Mouse (Mus musculus): ENCODE measurements around the gene Tmem242. TPM values are rescaled to one million over a fixed set of nuclear protein-coding genes. Genes with fewer than 3 reads are reported as not detected.

Tmem242 gene
- polyA plus RNA-seq, 1 experiment from 2014 or later, result 142 TPM

DNA sequence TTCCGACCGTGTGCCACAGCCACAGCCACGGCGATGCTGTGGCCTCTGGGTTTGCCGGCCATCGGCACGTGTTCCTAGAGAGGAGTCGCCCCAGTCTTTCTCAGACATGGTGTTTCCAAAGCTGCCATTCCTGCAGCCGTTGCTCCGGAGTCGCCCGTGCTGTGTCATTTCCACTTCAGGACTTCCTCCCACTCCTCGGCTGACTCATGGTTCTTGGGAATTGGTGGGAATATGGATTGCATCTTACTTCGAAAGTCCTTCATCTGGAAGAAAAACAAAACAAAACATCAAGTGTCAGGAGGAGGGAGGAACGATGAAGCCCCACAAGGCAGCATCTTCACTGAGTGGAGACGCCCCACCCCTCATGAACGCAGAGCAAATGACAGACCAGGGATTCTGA, 28.9 kb downstream of the Tmem242 start:
- ATAC-seq (ENCODE audit: low FRiP score, low TSS enrichment), result no peak
- 89% methylated on average over 17 of the region's 17 CpGs for WGBS
- no peaks in the 10 kb centered on the region for H3K4me1 ChIP-seq (ENCODE audit: control insufficient read depth, insufficient read depth, low read length)
- no peak overlapping the region for H3K9ac ChIP-seq (ENCODE audit: low read depth, low read length)
- no peak overlapping the region for H3K27ac ChIP-seq (ENCODE audit: low read depth, low read length)
- no peaks in the 10 kb centered on the region for H3K27me3 ChIP-seq (ENCODE audit: control insufficient read depth, insufficient read depth, low read length)
- H3K9me3 ChIP-seq (ENCODE audit: control insufficient read depth, low read length), result no peaks in the 10 kb centered on the region
- H3K36me3 ChIP-seq (ENCODE audit: control insufficient read depth, insufficient read depth, low read length), result peaks cover 12% of the 10 kb centered on the region; the same call in 1 of the 2 replicates
- H3K4me3 ChIP-seq (ENCODE audit: low read length), result no peak overlapping the region
- no peak overlapping the region for H3K4me2 ChIP-seq (replicated peaks; ENCODE audit: low read depth, low read length)

DNA sequence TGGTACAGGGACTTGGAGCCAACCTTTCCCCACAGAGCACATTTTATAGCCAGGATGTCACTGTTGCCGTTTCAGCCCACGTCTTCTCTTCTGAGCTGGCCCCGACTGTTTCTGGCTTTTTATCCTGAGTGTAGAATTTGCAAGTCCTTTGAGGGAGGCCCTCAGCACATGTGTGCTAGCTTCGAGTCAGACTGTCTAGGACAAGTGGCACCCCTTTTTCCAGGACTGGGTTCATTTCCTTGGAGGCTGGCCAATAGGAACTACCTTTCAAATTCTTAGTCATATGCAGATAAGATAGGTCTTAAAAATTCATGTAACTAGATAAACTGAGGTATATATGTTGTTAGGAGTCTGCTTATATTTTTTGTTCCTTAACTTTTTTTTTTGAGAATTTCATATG, 29.7 kb downstream of the Tmem242 start:
- H3K4me2 ChIP-seq (replicated peaks; ENCODE audit: low read depth, low read length), result no peak overlapping the region
- no peaks in the 10 kb centered on the region for H3K9me3 ChIP-seq (ENCODE audit: control insufficient read depth, low read length)
- no peak overlapping the region for H3K27ac ChIP-seq (ENCODE audit: low read depth, low read length)
- H3K9ac ChIP-seq (ENCODE audit: low read depth, low read length), result no peak overlapping the region
- 80% methylated on average over 4 of the region's 4 CpGs for WGBS
- peaks cover 3% of the 10 kb centered on the region for H3K4me1 ChIP-seq (ENCODE audit: control insufficient read depth, insufficient read depth, low read length)
- H3K4me3 ChIP-seq (ENCODE audit: low read length), result no peak overlapping the region
- no peaks in the 10 kb centered on the region for H3K27me3 ChIP-seq (ENCODE audit: control insufficient read depth, insufficient read depth, low read length)
- H3K36me3 ChIP-seq (ENCODE audit: control insufficient read depth, insufficient read depth, low read length), result peaks cover 12% of the 10 kb centered on the region; the same call in 1 of the 2 replicates
- ATAC-seq (ENCODE audit: low FRiP score, low TSS enrichment), result no peak

DNA sequence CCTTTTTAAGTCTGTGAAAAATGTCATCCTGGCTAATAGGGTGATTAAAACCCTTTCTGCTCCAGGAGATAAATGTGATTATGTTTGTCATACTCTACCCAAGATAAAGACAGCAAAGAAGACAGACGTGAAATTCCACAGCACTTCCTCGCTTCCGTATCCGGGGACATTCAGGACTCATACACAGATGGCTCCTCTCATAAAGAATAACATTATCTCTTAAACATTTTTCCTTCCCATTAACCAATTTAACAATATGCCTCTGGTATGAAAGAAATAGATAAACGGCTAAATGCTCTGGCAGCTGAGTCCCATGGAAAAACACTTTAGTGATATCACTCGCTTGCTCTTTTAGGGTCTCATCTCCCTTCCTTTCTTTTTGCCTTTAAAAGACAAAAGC, 33.0 kb downstream of the Tmem242 start:
- Histone ChIP-seq H3K27ac (ENCODE audit: low read depth, low read length) (no peak overlapping the region), H3K4me1 (ENCODE audit: control insufficient read depth, insufficient read depth, low read length) (peaks cover 7% of the 10 kb centered on the region), H3K9me3 (ENCODE audit: control insufficient read depth, low read length) (no peaks in the 10 kb centered on the region), H3K4me2 (replicated peaks; ENCODE audit: low read depth, low read length) (no peak overlapping the region), H3K9ac (ENCODE audit: low read depth, low read length) (no peak overlapping the region), H3K27me3 (ENCODE audit: control insufficient read depth, insufficient read depth, low read length) (peaks cover 4% of the 10 kb centered on the region; the same call in 1 of the 2 replicates), H3K4me3 (ENCODE audit: low read length) (no peak overlapping the region), H3K36me3 (ENCODE audit: control insufficient read depth, insufficient read depth, low read length) (peaks cover 12% of the 10 kb centered on the region; the same call in 1 of the 2 replicates)
- 78% methylated on average over 6 of the region's 6 CpGs for WGBS
- ATAC-seq (ENCODE audit: low FRiP score, low TSS enrichment), result no peak

DNA sequence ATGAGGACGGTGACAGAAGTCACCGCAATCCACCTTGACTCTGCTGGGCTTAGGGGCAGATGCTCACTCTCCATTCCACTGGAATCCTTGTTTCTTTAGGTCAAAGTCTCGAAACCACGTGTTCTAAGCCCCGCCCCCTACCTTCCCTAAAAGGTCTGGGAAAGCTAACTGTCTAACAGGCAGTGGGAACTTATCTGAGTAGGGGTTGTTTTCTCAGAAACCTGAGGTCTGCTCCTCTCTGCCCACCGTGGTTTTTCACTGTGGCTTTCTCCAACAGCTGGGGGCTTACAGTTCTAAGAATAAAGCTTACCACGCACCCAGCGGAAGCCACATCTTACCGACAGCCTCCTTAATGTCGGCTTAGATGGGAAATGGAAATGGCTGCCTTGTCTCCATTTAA, 33.5 kb downstream of the Tmem242 start:
- WGBS, result 33% methylated on average over 10 of the region's 10 CpGs
- H3K4me1 ChIP-seq (ENCODE audit: control insufficient read depth, insufficient read depth, low read length), result peaks cover 7% of the 10 kb centered on the region
- no peak overlapping the region for H3K27ac ChIP-seq (ENCODE audit: low read depth, low read length)
- H3K27me3 ChIP-seq (ENCODE audit: control insufficient read depth, insufficient read depth, low read length), result peaks cover 4% of the 10 kb centered on the region; the same call in 1 of the 2 replicates
- no peaks in the 10 kb centered on the region for H3K9me3 ChIP-seq (ENCODE audit: control insufficient read depth, low read length)
- H3K36me3 ChIP-seq (ENCODE audit: control insufficient read depth, insufficient read depth, low read length), result peaks cover 12% of the 10 kb centered on the region; the same call in 1 of the 2 replicates
- H3K4me3 ChIP-seq (ENCODE audit: low read length), result no peak overlapping the region
- ATAC-seq (ENCODE audit: low FRiP score, low TSS enrichment), result 0 out of 2 replicates have a peak, but pooled peaks have one; percentile 8
- 0 out of 2 replicates have a peak overlapping the region, but pooled peaks have one; percentile 21 for H3K4me2 ChIP-seq (replicated peaks; ENCODE audit: low read depth, low read length)
- no peak overlapping the region for H3K9ac ChIP-seq (ENCODE audit: low read depth, low read length)

DNA sequence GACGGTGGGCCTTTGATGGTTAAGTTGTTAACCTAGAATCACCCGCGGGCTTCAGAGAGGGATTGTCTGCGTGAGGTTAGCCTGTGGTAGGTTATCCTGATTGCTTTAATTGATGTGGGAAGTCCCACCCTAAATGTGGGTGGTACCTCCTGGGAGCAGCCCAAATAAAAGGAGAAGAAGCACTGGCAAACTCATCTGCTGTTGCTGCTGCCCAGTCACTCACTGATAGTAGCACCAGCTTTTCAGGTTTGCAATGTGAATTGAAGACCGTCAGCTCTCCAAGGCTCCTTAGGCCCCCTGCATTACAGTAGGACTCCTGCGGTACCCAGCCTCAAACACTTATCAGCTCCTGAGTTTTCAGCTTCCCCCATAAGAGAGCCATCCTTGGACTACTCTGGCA, 36.2 kb downstream of the Tmem242 start:
- peaks cover 4% of the 10 kb centered on the region; the same call in 1 of the 2 replicates for H3K27me3 ChIP-seq (ENCODE audit: control insufficient read depth, insufficient read depth, low read length)
- H3K4me1 ChIP-seq (ENCODE audit: control insufficient read depth, insufficient read depth, low read length), result peaks cover 7% of the 10 kb centered on the region
- H3K4me2 ChIP-seq (replicated peaks; ENCODE audit: low read depth, low read length), result no peak overlapping the region
- no peak for ATAC-seq (ENCODE audit: low FRiP score, low TSS enrichment)
- no peak overlapping the region for H3K4me3 ChIP-seq (ENCODE audit: low read length)
- no peaks in the 10 kb centered on the region for H3K9me3 ChIP-seq (ENCODE audit: control insufficient read depth, low read length)
- H3K36me3 ChIP-seq (ENCODE audit: control insufficient read depth, insufficient read depth, low read length), result no peaks in the 10 kb centered on the region
- H3K27ac ChIP-seq (ENCODE audit: low read depth, low read length), result no peak overlapping the region
- WGBS, result 75% methylated on average over 6 of the region's 6 CpGs
- H3K9ac ChIP-seq (ENCODE audit: low read depth, low read length), result no peak overlapping the region

DNA sequence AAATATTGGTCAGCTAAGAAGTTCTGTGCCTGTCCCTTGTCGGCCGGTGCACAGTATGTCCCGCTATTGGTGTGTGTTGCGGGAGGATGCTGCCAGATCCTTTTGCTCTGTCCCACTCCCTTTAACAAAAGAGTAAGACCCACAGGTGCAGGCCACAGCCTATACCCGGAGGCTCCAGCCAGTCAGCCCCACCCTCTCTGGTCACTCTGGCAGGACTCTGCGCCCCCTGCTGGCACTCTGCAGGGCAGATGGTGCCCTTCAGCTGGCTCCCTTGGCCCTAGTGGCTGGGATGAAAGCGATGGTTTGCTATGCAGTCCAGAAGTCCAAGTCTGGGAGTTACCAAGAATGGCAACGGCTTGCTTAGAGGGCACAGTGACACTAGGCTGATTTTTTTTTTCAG, 37.4 kb downstream of the Tmem242 start:
- Histone ChIP-seq H3K9ac (ENCODE audit: low read depth, low read length) (no peak overlapping the region), H3K27me3 (ENCODE audit: control insufficient read depth, insufficient read depth, low read length) (peaks cover 4% of the 10 kb centered on the region; the same call in 1 of the 2 replicates), H3K36me3 (ENCODE audit: control insufficient read depth, insufficient read depth, low read length) (no peaks in the 10 kb centered on the region), H3K4me2 (replicated peaks; ENCODE audit: low read depth, low read length) (no peak overlapping the region), H3K4me3 (ENCODE audit: low read length) (no peak overlapping the region), H3K4me1 (ENCODE audit: control insufficient read depth, insufficient read depth, low read length) (peaks cover 7% of the 10 kb centered on the region), H3K27ac (ENCODE audit: low read depth, low read length) (no peak overlapping the region), H3K9me3 (ENCODE audit: control insufficient read depth, low read length) (no peaks in the 10 kb centered on the region)
- peak; percentile 87 for ATAC-seq (ENCODE audit: low FRiP score, low TSS enrichment)
- WGBS, result 32% methylated on average over 8 of the region's 8 CpGs

DNA sequence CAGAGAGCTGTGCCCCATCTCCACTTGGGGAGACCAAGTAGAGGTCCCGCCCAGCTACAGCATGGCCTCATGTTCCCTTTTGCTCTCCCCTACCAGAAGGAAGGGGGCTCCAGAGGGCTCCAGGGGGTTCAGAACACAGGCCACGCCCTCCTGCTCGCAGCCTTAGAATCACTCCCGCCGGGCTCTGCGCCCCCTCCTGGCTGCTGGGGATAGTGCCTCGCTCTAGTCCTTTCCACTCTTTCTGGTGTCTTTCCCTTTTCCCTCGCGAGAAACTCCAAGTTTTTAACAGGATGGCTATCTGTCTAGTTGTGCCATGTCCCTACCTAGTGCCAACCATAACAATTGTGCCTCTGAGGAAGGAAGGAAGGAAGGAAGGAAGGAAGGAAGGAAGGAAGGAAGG, 38.0 kb downstream of the Tmem242 start:
- peak; percentile 56; the same call in 1 of the 2 replicates for ATAC-seq (ENCODE audit: low FRiP score, low TSS enrichment)
- WGBS, result 7% methylated on average over 9 of the region's 9 CpGs
- H3K36me3 ChIP-seq (ENCODE audit: control insufficient read depth, insufficient read depth, low read length), result no peaks in the 10 kb centered on the region

DNA sequence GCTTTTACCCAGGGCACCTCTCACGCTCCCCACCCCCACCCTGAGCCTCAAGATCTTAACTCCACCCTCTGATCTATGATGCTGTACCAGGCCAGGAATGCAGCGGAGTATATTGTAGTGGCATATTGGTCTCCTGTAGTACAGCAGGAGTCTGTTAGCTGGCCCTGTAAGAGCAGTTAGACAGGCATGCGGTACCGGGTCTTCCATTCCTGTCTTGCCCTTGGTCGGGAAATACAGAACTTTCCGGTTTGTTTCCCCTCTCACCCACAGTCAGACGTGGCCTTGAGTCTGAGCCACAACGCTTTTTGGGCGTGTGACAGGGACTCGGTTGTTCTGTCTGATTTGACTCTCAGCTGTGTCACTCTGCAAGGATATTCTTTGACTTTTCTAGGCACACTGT, 38.8 kb downstream of the Tmem242 start:
- no peak overlapping the region for H3K4me2 ChIP-seq (replicated peaks; ENCODE audit: low read depth, low read length)
- peaks cover 4% of the 10 kb centered on the region; the same call in 1 of the 2 replicates for H3K27me3 ChIP-seq (ENCODE audit: control insufficient read depth, insufficient read depth, low read length)
- peaks cover 7% of the 10 kb centered on the region for H3K4me1 ChIP-seq (ENCODE audit: control insufficient read depth, insufficient read depth, low read length)
- H3K36me3 ChIP-seq (ENCODE audit: control insufficient read depth, insufficient read depth, low read length), result no peaks in the 10 kb centered on the region
- 87% methylated on average over 10 of the region's 10 CpGs for WGBS
- no peak overlapping the region for H3K27ac ChIP-seq (ENCODE audit: low read depth, low read length)
- H3K9me3 ChIP-seq (ENCODE audit: control insufficient read depth, low read length), result no peaks in the 10 kb centered on the region
- no peak overlapping the region for H3K4me3 ChIP-seq (ENCODE audit: low read length)
- ATAC-seq (ENCODE audit: low FRiP score, low TSS enrichment), result no peak
- H3K9ac ChIP-seq (ENCODE audit: low read depth, low read length), result no peak overlapping the region

More for the DNA sequence above, 38.0 kb downstream of the Tmem242 start:
- Histone ChIP-seq H3K4me2 (replicated peaks; ENCODE audit: low read depth, low read length) (peak overlapping the region; percentile 27; the same call in 1 of the 2 replicates), H3K9me3 (ENCODE audit: control insufficient read depth, low read length) (no peaks in the 10 kb centered on the region), H3K4me3 (ENCODE audit: low read length) (no peak overlapping the region), H3K27ac (ENCODE audit: low read depth, low read length) (no peak overlapping the region), H3K27me3 (ENCODE audit: control insufficient read depth, insufficient read depth, low read length) (peaks cover 4% of the 10 kb centered on the region; the same call in 1 of the 2 replicates), H3K4me1 (ENCODE audit: control insufficient read depth, insufficient read depth, low read length) (peaks cover 7% of the 10 kb centered on the region), H3K9ac (ENCODE audit: low read depth, low read length) (no peak overlapping the region)

DNA sequence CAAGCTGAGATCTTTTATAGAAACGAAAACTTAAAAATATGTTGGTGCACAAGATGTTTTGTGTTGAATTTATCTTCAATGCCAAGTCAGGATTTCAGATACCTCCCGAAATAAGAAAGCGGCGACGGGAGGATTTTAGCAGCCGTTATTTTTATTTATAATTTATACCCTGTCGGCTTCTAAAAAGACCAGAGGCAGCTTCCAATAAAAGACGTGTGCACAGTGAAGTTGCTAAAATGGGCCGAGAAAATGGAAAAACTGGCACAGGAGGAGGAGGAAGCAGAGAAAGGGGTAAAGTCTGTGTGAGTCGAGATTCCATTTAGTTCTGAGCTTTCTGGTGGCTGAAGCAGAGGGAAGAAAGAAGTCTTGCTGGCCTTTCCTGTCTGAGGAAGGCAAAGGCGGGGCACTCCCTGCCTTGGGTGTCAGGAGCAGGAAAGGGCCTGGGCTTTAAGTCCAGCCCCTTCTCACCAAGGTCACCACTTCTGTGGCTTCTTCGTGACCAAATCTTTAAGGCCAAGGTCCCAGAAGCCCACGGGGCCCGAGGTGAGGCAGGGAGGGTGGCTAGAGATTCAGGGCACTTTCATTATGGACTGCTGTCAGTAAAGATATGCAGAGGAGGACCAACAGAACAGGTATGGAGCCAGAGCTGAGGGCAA, 39.5 kb downstream of the Tmem242 start:
- no peak for ATAC-seq (ENCODE audit: low FRiP score, low TSS enrichment)
- H3K27ac ChIP-seq (ENCODE audit: low read depth, low read length), result no peak overlapping the region

More for the DNA sequence above, 39.5 kb downstream of the Tmem242 start:
- H3K4me2 ChIP-seq (replicated peaks; ENCODE audit: low read depth, low read length), result no peak overlapping the region
- no peak overlapping the region for H3K9ac ChIP-seq (ENCODE audit: low read depth, low read length)
- H3K36me3 ChIP-seq (ENCODE audit: control insufficient read depth, insufficient read depth, low read length), result no peaks in the 10 kb centered on the region
- peaks cover 7% of the 10 kb centered on the region for H3K4me1 ChIP-seq (ENCODE audit: control insufficient read depth, insufficient read depth, low read length)
- WGBS, result 61% methylated on average over 14 of the region's 14 CpGs
- H3K9me3 ChIP-seq (ENCODE audit: control insufficient read depth, low read length), result no peaks in the 10 kb centered on the region
- peaks cover 4% of the 10 kb centered on the region; the same call in 1 of the 2 replicates for H3K27me3 ChIP-seq (ENCODE audit: control insufficient read depth, insufficient read depth, low read length)
- no peak overlapping the region for H3K4me3 ChIP-seq (ENCODE audit: low read length)
